Mouse (Mus musculus): ENCODE measurements around the gene Sowahc. TPM values are rescaled to one million over a fixed set of nuclear protein-coding genes. Genes with fewer than 3 reads are reported as not detected.

Sowahc gene
- polyA plus RNA-seq, 2 experiments from 2014 or later: 0.25 to 0.74 TPM

DNA sequence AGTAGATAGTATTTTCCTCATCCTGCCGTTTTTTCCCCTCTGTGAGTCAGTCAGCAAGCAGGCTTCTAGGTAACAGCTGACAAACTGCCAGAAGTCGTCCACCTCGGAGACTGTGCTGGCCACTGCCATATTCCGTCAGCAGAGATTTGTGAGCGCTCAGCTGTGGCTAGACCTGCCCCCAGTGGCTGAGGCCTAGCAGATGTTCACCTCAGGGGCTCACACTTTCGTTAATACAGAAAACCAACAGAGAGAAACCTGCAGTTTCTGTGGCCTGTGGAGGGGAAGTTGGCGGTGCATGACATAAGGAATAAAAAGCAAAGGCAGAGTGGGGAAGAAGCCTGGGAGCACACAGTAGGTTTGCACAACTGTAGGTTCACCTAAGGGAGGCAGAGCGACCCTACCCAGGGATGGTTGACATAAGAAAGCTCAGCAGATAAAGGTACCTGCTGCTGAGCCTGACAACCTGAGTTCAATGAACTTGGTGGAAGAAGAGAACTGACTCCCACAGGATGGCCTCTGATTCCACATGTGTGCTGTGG, 31.9 kb downstream of the Sowahc start:
- ATAC-seq: no peak

DNA sequence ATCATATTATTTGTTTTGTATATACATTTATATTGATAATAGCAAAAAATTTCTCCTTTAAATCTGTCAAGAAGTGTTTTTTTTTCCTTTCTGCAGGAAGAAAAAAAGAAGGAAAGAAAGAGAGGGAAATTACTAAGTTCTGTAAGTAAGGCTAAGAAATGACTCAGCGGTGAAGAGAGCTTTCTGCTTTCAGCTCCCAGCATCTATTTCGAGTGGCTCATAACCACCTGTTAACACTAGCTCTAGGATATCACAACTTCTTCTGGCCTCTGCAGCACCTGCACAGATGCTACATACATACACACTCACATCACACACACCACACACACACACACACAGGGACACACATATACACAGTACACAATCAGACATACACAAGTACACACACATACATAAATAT, 34.8 kb downstream of the Sowahc start:
- ATAC-seq: no peak

DNA sequence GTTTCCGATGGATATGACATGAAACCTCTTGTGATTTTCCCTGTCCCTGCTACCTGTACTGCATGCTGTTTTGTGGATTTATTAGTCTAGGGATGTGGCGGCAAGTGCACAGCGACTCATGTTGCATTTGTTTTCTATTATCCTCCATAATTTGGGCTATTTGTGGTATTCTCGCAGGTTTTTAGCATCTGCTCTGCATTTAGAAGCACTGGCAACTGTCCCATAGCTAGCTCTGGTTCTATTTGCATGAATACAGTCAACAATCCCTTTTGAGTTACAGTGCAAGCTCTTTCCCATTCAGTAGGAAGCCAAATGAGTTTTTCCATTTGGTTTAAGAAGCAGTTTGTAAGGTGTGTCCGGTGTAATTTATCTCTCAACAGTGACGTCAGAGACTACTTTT, 37.8 kb downstream of the Sowahc start:
- ATAC-seq: no peak

DNA sequence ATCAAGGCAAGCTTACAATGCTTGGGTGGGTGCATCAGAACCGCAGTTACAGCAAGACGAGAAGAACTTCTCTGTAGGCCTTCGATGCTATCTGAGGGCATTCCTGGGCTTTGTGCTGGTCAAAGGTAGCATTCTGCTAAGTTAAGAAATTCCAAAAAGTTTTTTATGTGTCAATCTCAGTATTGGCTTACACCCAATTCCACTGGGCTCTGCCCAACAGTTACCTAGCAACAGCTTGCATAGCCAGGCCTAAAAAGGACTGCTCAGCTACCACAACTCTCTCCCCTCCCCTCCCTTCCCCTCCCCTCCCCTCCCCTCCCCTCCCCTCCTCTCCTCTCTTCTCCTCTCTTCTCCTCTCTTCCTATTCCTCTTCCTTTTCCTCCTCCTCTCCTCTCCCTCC, 39.9 kb downstream of the Sowahc start:
- no peak for ATAC-seq

DNA sequence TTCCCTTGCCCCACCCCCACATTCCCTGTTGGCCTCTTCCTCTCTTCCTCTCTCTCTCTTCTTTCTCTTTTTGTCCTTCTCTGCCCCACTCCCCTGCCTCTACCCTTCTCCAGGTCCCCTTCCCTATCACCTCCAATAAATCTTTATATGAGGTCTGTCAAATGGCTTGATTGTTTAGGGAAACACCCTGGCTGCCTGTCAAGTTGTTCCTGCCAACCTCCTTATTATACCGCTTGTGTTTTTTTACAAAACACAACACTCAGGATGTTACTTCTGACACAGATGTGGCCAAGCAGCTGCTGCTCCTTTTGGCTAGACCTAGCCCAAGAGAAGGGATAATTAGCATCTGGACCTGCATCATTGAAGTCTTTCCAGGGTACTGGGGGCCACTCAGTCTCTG, 40.3 kb downstream of the Sowahc start:
- ATAC-seq: no peak

DNA sequence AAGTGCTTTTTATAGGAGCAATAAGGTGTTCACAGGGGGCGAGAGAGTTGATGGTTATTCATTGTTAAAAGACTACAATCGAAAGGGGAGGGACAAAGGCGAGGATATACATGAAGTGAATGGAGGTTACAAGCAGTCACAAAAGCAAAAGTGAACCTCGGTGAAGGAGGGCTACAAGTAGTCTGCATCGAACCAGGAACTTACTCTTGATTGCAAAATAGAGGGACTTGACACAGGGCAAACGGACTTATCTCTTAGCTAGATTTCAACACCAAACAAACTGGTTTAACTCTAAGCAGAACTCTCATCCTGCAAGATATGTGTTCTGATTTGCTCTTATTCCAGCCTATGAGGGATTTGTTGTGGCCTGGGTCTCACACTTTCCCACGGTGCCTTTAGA, 41.2 kb downstream of the Sowahc start:
- ATAC-seq: no peak

DNA sequence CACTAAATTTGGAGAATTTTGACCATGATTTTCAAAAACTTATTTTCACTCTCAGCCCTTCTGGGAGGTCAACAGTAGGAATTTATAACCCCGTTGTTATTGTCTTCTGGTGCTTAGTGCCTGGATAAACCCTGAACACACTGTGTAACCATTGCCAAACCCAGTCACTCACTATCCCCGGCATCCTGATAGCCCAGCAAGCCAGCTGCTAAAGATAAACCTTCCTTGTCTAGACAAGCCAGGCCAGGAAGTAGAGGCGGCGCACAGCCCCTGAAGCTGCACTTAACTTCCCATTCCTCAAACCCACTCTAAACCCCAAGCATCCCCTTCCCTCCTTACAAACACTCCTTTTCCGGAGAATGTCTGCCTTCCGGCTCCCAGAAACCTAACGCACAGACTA, 43.3 kb downstream of the Sowahc start:
- ATAC-seq: no peak

DNA sequence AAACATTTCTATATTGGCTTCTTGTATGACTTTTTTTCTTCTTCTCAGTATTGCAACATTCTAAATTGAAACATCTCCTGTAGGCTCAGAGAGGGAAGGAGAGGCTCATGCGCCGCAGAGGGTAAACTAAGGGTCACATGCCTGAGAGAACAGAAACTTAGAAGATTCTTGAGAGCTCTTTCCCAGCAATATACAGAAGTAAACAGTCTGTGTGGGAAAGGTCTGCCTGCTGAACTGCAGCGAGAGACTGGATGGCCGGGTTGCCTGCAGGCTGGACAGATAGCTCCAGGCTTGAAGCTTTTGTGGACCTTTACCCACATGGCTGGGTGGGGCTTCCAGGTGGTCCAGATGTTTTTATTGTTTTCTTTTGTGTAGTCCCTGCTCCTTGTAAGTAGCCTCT, 43.9 kb downstream of the Sowahc start:
- no peak for ATAC-seq

DNA sequence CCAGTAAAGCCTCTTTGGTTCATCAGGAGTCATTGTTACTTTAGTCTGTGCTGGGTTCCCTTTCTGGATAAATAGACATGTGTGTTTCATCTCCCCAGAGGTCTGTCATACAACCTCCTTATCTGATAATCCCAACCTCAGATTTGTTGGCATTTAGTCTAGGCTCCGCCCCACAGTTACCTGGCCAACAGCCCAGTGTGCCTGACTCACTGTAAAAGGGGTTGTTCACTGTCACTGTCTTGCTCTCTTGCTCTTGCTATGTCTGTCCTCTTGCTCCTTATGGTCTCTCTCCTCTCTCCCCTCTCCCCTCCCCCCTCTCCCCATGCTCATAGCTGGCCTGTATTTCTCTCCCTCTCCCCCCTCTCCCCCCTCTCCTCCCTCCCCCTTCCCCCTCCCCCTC, 44.3 kb downstream of the Sowahc start:
- no peak for ATAC-seq

DNA sequence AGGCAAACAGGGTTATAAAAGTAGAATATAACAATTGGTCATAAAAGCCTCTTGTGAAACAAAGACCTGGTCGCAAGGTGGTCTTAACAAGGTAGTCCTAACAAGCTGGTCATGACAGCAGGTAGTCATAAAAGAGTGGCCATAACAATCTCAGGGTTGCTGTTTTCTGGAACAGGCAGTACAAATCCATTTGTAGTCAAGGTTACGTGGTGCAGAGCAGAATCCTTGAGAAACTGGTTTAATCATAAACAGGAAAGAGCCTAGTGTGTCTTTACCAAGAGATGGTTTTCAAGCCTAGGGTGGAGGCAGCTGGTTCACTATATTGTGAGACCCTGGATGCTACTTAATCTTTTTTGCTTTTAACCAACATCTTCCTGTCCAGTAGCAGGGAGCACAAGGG, 45.5 kb downstream of the Sowahc start:
- ATAC-seq: no peak

DNA sequence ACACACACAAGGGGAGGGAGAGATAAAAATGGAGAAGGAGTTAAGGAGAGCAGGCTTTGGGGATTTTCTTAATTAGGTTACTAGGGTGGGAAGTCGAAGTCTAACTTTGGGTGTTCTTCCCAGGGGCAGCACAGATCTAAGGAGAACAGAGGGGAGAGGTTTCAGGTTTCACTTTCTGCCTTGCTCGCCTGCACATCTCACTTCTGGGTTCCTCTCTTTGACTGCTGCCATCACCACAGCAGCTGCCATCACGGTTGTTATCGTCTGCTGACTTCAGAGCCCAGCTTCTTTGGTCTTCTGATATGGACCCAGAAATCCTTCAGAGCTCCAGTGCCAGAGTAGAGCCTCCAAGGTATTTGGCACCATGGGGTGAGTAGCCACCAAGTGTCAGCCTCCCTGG, 46.4 kb downstream of the Sowahc start:
- no peak for ATAC-seq

DNA sequence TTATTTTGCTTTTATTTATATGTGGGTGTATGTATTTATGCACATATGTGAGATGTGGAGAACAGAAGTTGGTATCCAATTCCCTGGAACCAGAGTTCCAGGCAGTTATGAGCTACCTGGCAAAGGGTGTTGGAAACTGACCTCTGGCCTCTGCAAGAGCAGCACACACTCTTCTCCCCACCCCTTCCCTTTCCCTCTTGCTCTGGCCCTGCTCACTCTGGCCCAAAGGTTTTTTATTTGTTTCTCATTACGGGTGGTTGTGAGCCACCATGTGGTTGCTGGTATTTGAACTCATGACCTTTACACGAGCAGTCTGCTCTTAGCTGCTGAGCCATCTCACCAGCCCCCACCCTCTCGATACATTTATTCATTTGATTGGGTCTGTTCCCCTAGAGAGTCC, 47.0 kb downstream of the Sowahc start:
- no peak for ATAC-seq

DNA sequence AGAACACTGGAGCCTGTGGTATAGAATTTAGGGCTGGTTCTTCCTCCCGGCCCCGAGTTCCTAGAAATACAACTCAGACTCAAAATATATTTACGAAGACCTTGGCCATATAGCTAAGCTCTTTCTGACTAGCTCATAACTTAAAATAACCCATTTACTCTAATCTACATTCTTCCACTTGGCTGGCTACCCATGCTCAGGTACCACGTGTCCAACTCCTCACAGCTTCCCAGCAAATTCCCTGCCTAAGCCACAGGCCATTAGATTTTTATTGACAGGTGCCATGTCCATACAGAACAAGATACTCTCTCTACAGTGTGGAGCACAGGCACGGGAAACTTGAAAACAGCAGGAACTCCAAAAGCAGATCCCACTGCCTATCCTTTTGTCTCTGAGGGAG, 54.0 kb downstream of the Sowahc start:
- no peak for ATAC-seq

Other genes starting within 250 kb of the Sowahc start
- gene Sept10, start 106 bp upstream of the Sowahc start, polyA plus RNA-seq (2017; shearing (Covaris generic)): 1 to 10 TPM; 1.1 to 1.7 TPM
- 10 to 100 TPM; 53.7 to 54.3 TPM for gene P4ha1, start 101.3 kb downstream of the Sowahc start, polyA plus RNA-seq (2017; shearing (Covaris generic))
- 10 to 100 TPM; 52.8 to 77.1 TPM for gene Gm10273, start 173.7 kb downstream of the Sowahc start, polyA plus RNA-seq (2017; shearing (Covaris generic))
- gene Pla2g12b, start 181.7 kb downstream of the Sowahc start, polyA plus RNA-seq (2017; shearing (Covaris generic)): not detected
- under 1 TPM in 1 of 2 experiments, not detected in 1; 0.43 TPM for gene Oit3, start 219.8 kb downstream of the Sowahc start, polyA plus RNA-seq (2017; shearing (Covaris generic))